Mouse (Mus musculus) neural tube, embryonic 14.5 days (tissue): ENCODE data around the gene Cacna2d4. TPM values are rescaled to one million over a fixed set of nuclear protein-coding genes. Genes with fewer than 3 reads are reported as not detected.
A peak's percentile ranks its signal among the peaks of the same experiment; 100 is the strongest.

ENCODE experiments used
- ATAC-seq: fragments of 200-750 bp; cut with Nextera tagmentation; 2 replicates; pipeline ENCODE4 v1.8.0; 2017; ENCODE audit warnings: low read depth, mild to moderate bottlenecking, moderate TSS enrichment, moderate library complexity
- H3K27ac ChIP-seq: fragments of 300-500 bp; sonication (generic); 2 replicates; pipeline ENCODE4 v1.5.1; 2014; ENCODE audit warnings: low read depth, mild to moderate bottlenecking, control low read depth, low read length, moderate library complexity, mixed read lengths
- H3K27me3 ChIP-seq: fragments of 300-500 bp; sonication (generic); 2 replicates; pipeline ENCODE4 v1.6.1; 2014; ENCODE audit warnings: low read length; ENCODE audit not compliant: control insufficient read depth, insufficient read depth
- H3K36me3 ChIP-seq: fragments of 300-500 bp; sonication (generic); 2 replicates; pipeline ENCODE4 v1.6.1; 2014; ENCODE audit warnings: low read length, mixed read lengths; ENCODE audit not compliant: control insufficient read depth, insufficient read depth
- H3K4me1 ChIP-seq: fragments of 300-500 bp; sonication (generic); 2 replicates; pipeline ENCODE4 v1.6.1; 2014; ENCODE audit warnings: low read length; ENCODE audit not compliant: control insufficient read depth, insufficient read depth
- H3K4me2 ChIP-seq: fragments of 300-500 bp; sonication (generic); 2 replicates; pipeline ENCODE4 v1.6.1; 2014; ENCODE audit warnings: mild to moderate bottlenecking, low read depth, low read length, control low read depth
- H3K4me3 ChIP-seq: fragments of 300-500 bp; sonication (generic); 2 replicates; pipeline ENCODE4 v1.5.1; 2014; ENCODE audit warnings: low read depth, low read length, control low read depth, mixed read lengths
- H3K9ac ChIP-seq: fragments of 300-500 bp; sonication (generic); replicated peaks from 2 replicates; pipeline ENCODE4 v1.6.1; 2014; ENCODE audit warnings: low read depth, mild to moderate bottlenecking, control low read depth, low read length, mixed read lengths
- H3K9me3 ChIP-seq: fragments of 300-500 bp; sonication (generic); 2 replicates; pipeline ENCODE4 v1.6.1; 2016; ENCODE audit warnings: low read length; ENCODE audit not compliant: control insufficient read depth
- WGBS: fragments of 180-500 bp; shearing (Covaris S2); extraction: QIAGEN DNeasy Blood & Tissue Kit; methylation state at CpG from one replicate; pipeline ENCODE4 v1.1.7; 2014; 5-methylcytosine and 5-hydroxymethylcytosine counted together
- polyA plus RNA-seq: library from polyadenylated mRNA; unstranded; fragments of >200 nt; fragmentation: Nextera tagmentation; extraction: Ambion mirVana; gene quantifications from 2 replicates; pipeline ENCODE4 v1.2.1, GENCODE M21; 2014

Gene Cacna2d4
- polyA plus RNA-seq, 1 experiment from 2014 or later, result 0.19 TPM

DNA sequence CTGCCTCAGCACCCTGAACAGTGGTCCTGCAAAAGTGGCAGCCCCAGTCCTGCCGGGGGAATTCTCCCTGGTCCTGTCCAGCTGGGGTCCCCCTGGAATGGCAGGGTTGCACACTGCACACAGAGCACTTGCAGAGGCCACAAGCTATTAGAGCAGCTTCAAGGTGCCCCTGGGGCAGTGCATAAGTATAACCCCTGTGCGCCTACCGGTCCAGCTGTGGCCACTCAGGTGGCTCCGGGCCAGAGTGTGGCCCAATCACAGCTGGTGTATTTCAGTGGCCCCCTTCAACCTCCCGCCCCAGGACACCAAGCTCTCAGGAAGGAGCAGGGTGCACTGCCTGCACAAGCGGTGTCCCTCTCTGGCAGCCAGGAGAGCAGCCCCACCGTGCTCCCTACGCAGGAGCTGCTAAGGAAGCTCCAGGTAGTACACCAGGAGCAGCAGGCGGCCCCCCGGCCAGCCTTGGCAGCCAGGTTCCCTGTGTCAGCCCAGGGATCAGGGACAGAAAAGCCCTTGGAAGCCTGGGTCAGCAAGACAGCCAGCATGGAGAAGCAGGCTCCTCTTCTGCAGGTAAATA lies 21.2 kb upstream of the Cacna2d4 start:
- H3K4me3 ChIP-seq, result no peak overlapping the region
- H3K9me3 ChIP-seq, result no peaks in the 10 kb centered on the region
- 89% methylated on average over 10 of the region's 10 CpGs for WGBS
- H3K27me3 ChIP-seq, result no peaks in the 10 kb centered on the region
- no peaks in the 10 kb centered on the region for H3K4me1 ChIP-seq
- no peak overlapping the region for H3K27ac ChIP-seq
- H3K36me3 ChIP-seq, result peaks cover 16% of the 10 kb centered on the region; the same call in 1 of the 2 replicates
- ATAC-seq, result no peak
- no peak overlapping the region for H3K9ac ChIP-seq
- H3K4me2 ChIP-seq, result no peak overlapping the region

DNA sequence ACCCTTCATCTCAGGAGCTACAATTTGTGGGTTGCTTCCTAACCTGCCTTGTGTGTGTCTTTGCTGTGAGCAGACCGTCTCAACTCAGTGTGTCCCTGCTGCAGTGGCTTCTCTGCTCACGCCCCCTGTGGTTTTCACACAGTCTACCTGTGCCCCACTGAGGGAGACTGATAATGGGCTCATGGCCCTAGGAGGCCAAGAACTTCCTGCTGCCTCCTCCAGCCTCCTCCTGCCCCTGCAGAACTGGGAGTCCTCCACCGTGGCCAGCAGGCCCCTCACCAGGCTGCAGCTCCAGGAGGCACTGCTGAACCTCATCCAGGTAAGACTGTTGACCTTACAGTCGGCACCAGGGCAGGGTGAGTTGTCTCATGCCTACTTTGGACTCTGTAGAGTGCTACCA lies 18.7 kb upstream of the Cacna2d4 start:
- H3K27me3 ChIP-seq, result no peaks in the 10 kb centered on the region
- H3K4me1 ChIP-seq, result no peaks in the 10 kb centered on the region
- H3K4me3 ChIP-seq, result no peak overlapping the region
- 82% methylated on average over 4 of the region's 4 CpGs for WGBS
- H3K9me3 ChIP-seq, result no peaks in the 10 kb centered on the region
- no peak overlapping the region for H3K27ac ChIP-seq
- ATAC-seq, result no peak
- H3K36me3 ChIP-seq, result peaks cover 16% of the 10 kb centered on the region; the same call in 1 of the 2 replicates
- no peak overlapping the region for H3K4me2 ChIP-seq
- H3K9ac ChIP-seq, result no peak overlapping the region

DNA sequence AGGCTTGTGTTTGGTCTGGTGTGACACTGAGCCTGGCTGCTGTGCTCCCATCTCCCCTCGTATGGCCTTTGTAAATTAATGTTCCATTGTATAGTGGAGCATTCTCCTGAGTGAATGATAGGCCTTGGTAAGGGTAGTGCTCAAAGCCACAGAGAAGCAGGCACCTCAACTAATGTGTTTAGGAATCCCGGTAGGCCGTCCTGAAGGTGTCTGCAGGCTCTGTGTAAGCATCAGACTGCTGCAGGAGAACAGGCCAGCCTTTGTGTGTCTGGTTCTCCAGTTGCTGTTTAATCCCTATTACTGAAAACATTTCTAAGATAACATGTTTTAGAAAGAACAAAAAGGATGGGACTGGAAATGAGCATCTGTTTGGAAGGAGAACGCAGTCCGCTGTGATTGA lies 17.7 kb upstream of the Cacna2d4 start:
- no peaks in the 10 kb centered on the region for H3K9me3 ChIP-seq
- no peak overlapping the region for H3K27ac ChIP-seq
- no peaks in the 10 kb centered on the region for H3K4me1 ChIP-seq
- 76% methylated on average over 5 of the region's 5 CpGs for WGBS
- no peak for ATAC-seq
- H3K4me3 ChIP-seq, result no peak overlapping the region
- H3K36me3 ChIP-seq, result peaks cover 16% of the 10 kb centered on the region; the same call in 1 of the 2 replicates
- H3K4me2 ChIP-seq, result no peak overlapping the region
- no peaks in the 10 kb centered on the region for H3K27me3 ChIP-seq
- H3K9ac ChIP-seq, result no peak overlapping the region

DNA sequence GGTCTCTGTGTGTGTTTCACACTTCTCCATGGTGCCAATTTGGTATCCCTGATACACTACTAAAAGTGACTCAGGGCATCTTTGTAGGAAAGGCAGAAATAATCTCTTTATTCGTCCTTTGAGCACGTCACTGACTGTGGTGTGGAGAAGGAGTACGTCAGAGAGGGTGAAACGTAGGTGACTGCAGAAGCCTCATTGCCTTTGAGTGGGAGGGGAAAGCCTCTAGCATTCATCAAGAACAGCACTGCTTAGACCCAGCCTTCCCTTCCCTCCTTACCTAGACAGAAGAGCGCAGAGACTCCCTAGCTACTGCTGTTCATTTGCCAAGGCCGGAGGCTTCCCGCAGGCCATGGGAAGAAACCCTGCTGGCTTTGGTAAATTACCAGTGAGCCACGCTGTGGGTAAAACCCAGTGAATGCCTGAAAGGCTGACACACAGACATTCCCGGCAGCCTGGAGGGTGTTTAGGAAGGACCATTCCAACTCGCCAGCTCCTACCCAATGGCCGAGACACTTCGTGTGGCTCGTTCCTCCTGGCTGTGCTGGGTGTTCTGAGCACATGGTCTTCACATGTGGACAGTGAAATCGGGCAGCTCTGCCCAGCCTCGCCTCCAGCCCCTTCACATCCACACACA lies 17.0 kb upstream of the Cacna2d4 start:
- ATAC-seq, result no peak
- no peak overlapping the region for H3K4me3 ChIP-seq
- no peak overlapping the region for H3K27ac ChIP-seq
- 73% methylated on average over 15 of the region's 15 CpGs for WGBS
- H3K4me1 ChIP-seq, result peaks cover 2% of the 10 kb centered on the region; the same call in 1 of the 2 replicates
- no peaks in the 10 kb centered on the region for H3K27me3 ChIP-seq
- H3K9me3 ChIP-seq, result no peaks in the 10 kb centered on the region
- no peak overlapping the region for H3K4me2 ChIP-seq
- H3K9ac ChIP-seq, result no peak overlapping the region
- peaks cover 16% of the 10 kb centered on the region; the same call in 1 of the 2 replicates for H3K36me3 ChIP-seq

DNA sequence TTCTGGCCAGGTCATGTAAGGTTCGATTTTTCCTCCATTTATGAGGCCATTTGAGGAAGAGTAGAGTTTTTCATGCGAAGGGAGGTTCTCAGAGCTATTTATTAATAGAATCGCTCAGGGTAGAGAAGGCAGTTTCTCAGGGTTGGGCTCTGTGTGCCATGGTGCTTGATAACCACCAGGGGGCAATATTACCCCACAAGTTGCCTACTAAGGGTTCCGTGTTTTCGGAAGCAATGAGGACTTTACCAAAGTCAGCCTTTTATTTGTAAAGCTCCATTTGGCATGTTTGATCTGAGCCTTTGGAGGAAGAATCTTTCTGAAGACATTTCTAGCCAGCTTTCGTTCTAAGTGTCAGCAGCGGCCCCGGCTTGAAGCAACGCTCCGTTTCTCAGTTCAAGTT lies 16.0 kb upstream of the Cacna2d4 start:
- H3K4me3 ChIP-seq, result no peak overlapping the region
- no peak overlapping the region for H3K9ac ChIP-seq
- no peak overlapping the region for H3K4me2 ChIP-seq
- 53% methylated on average over 10 of the region's 10 CpGs for WGBS
- no peak overlapping the region for H3K27ac ChIP-seq
- ATAC-seq, result peak; percentile 67
- no peaks in the 10 kb centered on the region for H3K9me3 ChIP-seq
- H3K4me1 ChIP-seq, result peaks cover 5% of the 10 kb centered on the region; the same call in 1 of the 2 replicates
- H3K36me3 ChIP-seq, result peaks cover 11% of the 10 kb centered on the region; the same call in 1 of the 2 replicates
- H3K27me3 ChIP-seq, result no peaks in the 10 kb centered on the region

DNA sequence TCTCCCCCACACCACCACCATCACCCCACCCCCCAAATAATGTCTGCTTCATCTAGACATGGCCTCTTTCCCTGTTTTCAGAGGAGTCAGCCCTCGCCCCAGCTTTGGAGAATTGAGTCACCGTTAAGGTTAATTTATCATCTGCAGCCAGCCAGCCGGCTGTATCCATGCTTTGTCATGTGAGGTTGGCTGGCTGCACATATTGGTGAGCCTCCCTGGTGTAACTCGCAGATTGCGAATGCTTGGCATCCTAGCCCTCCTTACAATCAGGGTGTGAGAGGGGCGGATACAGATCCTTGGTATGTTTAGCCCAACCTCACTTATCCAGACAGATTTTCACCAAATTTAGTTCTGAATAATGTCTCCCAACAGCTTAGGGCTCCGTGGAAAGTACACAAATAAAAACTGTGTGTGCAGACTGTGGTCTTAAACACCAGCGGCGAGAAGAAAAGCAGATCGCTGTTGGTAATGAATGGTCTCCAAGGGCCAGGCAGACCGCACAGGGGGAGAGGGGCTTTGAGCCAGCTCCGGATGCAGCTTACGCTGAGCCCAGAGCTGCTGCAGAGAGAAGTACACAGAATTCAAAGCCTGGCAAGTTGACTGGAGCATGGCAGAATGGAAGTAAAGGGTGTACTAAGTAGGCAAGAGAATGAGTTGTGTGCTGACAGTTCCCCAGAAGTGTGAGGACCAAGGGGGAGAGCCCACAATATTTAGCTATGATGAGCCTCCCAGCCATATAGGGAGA lies 11.7 kb upstream of the Cacna2d4 start:
- H3K4me2 ChIP-seq, result no peak overlapping the region
- H3K27me3 ChIP-seq, result no peaks in the 10 kb centered on the region
- 37% methylated on average over 13 of the region's 13 CpGs for WGBS
- H3K9me3 ChIP-seq, result no peaks in the 10 kb centered on the region
- peaks cover 5% of the 10 kb centered on the region; the same call in 1 of the 2 replicates for H3K4me1 ChIP-seq
- ATAC-seq, result peak; percentile 53; the same call in 1 of the 2 replicates
- H3K4me3 ChIP-seq, result no peak overlapping the region
- no peak overlapping the region for H3K9ac ChIP-seq
- peak overlapping the region; percentile 45; the same call in 1 of the 2 replicates for H3K27ac ChIP-seq
- no peaks in the 10 kb centered on the region for H3K36me3 ChIP-seq

DNA sequence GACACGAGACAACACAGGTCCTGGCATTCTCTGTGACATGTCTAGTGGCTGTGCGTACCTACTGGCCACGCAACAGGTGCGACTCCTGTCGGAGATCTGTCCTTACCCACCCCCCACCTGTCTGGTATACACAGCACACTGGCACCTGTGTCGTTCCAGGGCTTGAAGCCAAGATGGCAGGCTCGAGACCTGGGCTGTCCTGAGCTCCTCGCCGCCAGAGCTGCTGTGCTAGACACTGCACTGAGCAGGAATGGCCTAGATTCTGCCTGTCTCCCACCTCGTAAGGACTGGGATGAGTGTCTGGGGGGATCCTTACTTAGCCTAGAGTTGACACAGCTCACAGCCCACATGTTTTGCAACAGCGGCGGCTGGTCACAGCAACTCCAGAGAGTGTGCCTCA lies 11.1 kb upstream of the Cacna2d4 start:
- Histone ChIP-seq H3K9me3 (no peaks in the 10 kb centered on the region), H3K27me3 (no peaks in the 10 kb centered on the region), H3K4me2 (no peak overlapping the region), H3K4me3 (no peak overlapping the region), H3K9ac (no peak overlapping the region), H3K4me1 (peaks cover 5% of the 10 kb centered on the region; the same call in 1 of the 2 replicates), H3K27ac (no peak overlapping the region), H3K36me3 (no peaks in the 10 kb centered on the region)
- 82% methylated on average over 12 of the region's 12 CpGs for WGBS
- ATAC-seq, result peak; percentile 42

DNA sequence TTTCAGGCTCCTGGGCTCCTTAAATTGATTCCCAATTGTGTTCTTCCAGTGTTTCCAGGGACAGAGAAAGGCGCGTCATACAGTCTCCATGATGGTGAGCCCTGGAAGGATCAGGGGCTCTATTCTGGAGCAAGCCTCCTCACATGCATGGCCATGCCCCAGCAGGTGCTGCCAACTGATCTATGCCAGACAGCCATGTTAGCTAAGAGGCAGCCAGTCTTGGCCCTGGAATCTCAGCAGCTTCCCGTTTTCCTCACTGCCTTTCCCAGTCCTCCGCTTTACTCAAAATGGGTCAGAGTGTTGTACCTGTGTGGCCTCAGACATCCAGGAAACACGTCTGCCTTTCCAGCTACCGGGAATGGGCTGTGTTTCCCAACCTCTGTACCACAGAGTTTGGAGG lies 10.6 kb upstream of the Cacna2d4 start:
- H3K9ac ChIP-seq, result no peak overlapping the region
- H3K4me3 ChIP-seq, result no peak overlapping the region
- H3K4me1 ChIP-seq, result peaks cover 5% of the 10 kb centered on the region; the same call in 1 of the 2 replicates
- no peaks in the 10 kb centered on the region for H3K27me3 ChIP-seq
- H3K9me3 ChIP-seq, result no peaks in the 10 kb centered on the region
- H3K4me2 ChIP-seq, result no peak overlapping the region
- no peak overlapping the region for H3K27ac ChIP-seq
- ATAC-seq, result no peak
- no peaks in the 10 kb centered on the region for H3K36me3 ChIP-seq
- 90% methylated on average over 6 of the region's 6 CpGs for WGBS

DNA sequence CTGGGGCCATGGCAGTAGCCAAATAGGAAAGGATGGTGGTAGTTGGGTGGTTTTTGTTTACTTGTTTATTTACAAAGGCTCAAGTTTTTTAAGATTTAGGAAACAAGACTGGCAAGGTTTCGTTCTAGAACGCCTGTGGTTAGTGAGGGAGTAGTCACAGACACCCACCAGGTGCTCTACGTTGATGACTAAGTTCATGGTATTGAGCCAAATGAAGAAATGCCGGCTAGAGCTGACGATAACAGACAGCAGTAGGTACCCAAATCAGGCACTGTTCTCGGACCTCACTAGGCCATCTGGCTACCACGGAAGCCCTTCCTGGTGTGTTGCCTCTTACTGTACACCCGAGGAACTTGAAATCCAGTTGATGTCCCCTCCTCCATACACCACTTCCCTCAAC lies 9.3 kb upstream of the Cacna2d4 start:
- 93% methylated on average over 8 of the region's 8 CpGs for WGBS
- no peaks in the 10 kb centered on the region for H3K27me3 ChIP-seq
- H3K4me3 ChIP-seq, result no peak overlapping the region
- peaks cover 5% of the 10 kb centered on the region; the same call in 1 of the 2 replicates for H3K4me1 ChIP-seq
- ATAC-seq, result no peak
- H3K9me3 ChIP-seq, result no peaks in the 10 kb centered on the region
- no peak overlapping the region for H3K27ac ChIP-seq
- no peaks in the 10 kb centered on the region for H3K36me3 ChIP-seq
- H3K4me2 ChIP-seq, result no peak overlapping the region
- no peak overlapping the region for H3K9ac ChIP-seq
